Mouse (Mus musculus) C2C12 (cell line): ENCODE results near the gene Plin5.

Experiments
- CTCF ChIP-seq: IDR thresholded peaks from one replicate; pipeline ENCODE4 v1.5.1; 2011; ENCODE audit not compliant: control insufficient read depth, insufficient read depth, insufficient read length
- FOSL1 ChIP-seq: IDR thresholded peaks from one replicate; pipeline ENCODE4 v1.8.0; 2011; ENCODE audit warnings: mild to moderate bottlenecking, low read length; ENCODE audit not compliant: poor library complexity, insufficient read depth, severe bottlenecking
- MYOG ChIP-seq: IDR thresholded peaks from one replicate; pipeline ENCODE4 v1.6.1; 2011; ENCODE audit not compliant: control insufficient read depth, insufficient read length; ENCODE audit errors: extremely low read depth

DNA sequence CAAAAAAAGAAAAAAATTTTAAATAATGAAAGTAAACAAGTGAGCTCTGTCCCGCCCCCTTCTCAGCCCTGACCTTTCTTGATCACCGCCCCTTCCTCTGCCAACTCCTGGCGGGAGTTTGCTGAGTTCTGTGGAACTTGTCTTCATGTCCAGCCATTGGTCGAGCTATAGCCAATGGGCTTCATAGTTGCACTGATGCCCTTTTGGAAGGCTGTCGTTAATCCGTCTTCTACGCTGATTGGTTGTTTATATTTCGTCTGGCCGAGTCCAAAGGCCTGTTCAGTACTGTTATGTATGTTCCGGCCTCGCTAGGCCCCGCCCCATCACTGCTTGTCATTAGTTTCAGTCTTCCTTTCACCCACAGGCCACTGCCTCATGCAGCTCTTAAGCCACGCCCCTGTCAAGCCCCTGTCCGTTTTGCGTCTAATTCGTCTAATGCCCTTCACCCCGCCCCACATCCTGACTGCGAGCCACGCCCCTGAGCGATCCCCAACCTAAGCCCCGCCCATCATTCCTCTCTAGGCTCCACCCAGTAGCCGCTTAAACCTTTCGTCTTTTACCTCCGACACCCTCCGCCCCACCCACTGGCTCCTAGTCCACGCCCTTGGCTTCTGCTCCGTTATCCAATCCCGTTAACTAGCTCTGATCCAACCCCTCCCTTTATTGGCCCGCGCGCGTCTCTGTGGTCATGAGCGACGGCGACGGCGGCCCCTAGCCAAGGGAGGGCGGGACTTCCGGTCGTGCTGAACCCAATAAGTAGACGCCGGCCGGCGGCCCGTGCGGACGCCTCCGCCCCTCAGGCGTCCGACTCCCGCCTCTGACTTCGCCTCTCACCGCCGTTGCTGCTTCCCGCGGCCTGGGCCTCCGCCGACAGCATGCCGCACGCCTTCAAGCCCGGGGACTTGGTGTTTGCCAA is 38.3 kb downstream of the Plin5 start, which contains the start of gene Hdgfl2:
- TF ChIP-seq CTCF = no peak
- TF ChIP-seq MYOG = no peak
- no peak for TF ChIP-seq FOSL1
